Mouse (Mus musculus): ENCODE measurements around the gene Rnase2b. TPM values are rescaled to one million over a fixed set of nuclear protein-coding genes. Genes with fewer than 3 reads are reported as not detected.

Rnase2b gene
- polyA plus RNA-seq, 1 experiment: not detected

GRCm38 (mm10) chr14:51200466-51200865, 38.4 kb downstream of the Rnase2b start:
- no peak for DNase-seq
- 98% methylated on average over 2 of the region's 2 CpGs for WGBS
- TF ChIP-seq POLR2A (IDR thresholded peaks at IDR 0.05; ENCODE audit: low read depth, low read length) (no peak), CTCF (conservative IDR thresholded peaks at IDR 0.05; ENCODE audit: insufficient read depth, insufficient read length, low read depth, low read length) (no peak)

GRCm38 (mm10) chr14:51203115-51203514, 41.1 kb downstream of the Rnase2b start, which contains the start of gene Ear14:
TSS of gene Ear14 (plus strand) at chr14:51203391.
- WGBS: 88% methylated on average over 2 of the region's 2 CpGs
- TF ChIP-seq CTCF (conservative IDR thresholded peaks at IDR 0.05; ENCODE audit: insufficient read depth, insufficient read length, low read depth, low read length) (no peak), POLR2A (IDR thresholded peaks at IDR 0.05; ENCODE audit: low read depth, low read length) (no peak)
- Histone ChIP-seq H3K27ac (ENCODE audit: insufficient read depth, low read depth, low read length) (no peak within 1 kb of the TSS), H3K27me3 (replicated peaks; ENCODE audit: control insufficient read depth, insufficient read depth, low read length) (no peaks in the 10 kb centered on the region), H3K36me3 (ENCODE audit: control insufficient read depth, insufficient read depth, low read length) (no peaks in the 10 kb centered on the region), H3K4me1 (ENCODE audit: control insufficient read depth, insufficient read depth, low read length) (no peaks in the 10 kb centered on the region), H3K4me3 (ENCODE audit: insufficient read depth, low read depth, low read length) (no peak within 1 kb of the TSS)
- DNase-seq: no peak

More at GRCm38 (mm10) chr14:51200466-51200865, 38.4 kb downstream of the Rnase2b start:
- Histone ChIP-seq H3K36me3 (ENCODE audit: control insufficient read depth, insufficient read depth, low read length) (no peaks in the 10 kb centered on the region), H3K27me3 (replicated peaks; ENCODE audit: control insufficient read depth, insufficient read depth, low read length) (no peaks in the 10 kb centered on the region), H3K4me1 (ENCODE audit: control insufficient read depth, insufficient read depth, low read length) (no peaks in the 10 kb centered on the region), H3K27ac (ENCODE audit: insufficient read depth, low read depth, low read length) (no peak overlapping the region), H3K4me3 (ENCODE audit: insufficient read depth, low read depth, low read length) (no peak overlapping the region)

Other genes with a start within 250 kb of the Rnase2b start
- gene Osgep, start 237.4 kb upstream of the Rnase2b start, polyA plus RNA-seq (2012; rRNA removed): 54.6 and 77.8 TPM in 2 replicates
- 24.0 and 31.3 TPM in 2 replicates for gene Apex1, start 237.3 kb upstream of the Rnase2b start, polyA plus RNA-seq (2012; rRNA removed)
- gene Pip4p1, start 231.4 kb upstream of the Rnase2b start, polyA plus RNA-seq (2012; rRNA removed): 68.1 and 79.3 TPM in 2 replicates
- 79.2 and 91.3 TPM in 2 replicates for gene Pnp, start 231.2 kb upstream of the Rnase2b start, polyA plus RNA-seq (2012; rRNA removed)
- gene Gm49342, start 217.7 kb upstream of the Rnase2b start, polyA plus RNA-seq (2012; rRNA removed): 42.3 and 52.8 TPM in 2 replicates
- gene Pnp2, start 206.3 kb upstream of the Rnase2b start, polyA plus RNA-seq (2012; rRNA removed): 0.54 and 0.56 TPM in 2 replicates
- gene Rnase10, start 154.5 kb upstream of the Rnase2b start, polyA plus RNA-seq (2012; rRNA removed): not detected in 2 replicates
- not detected in 2 replicates for gene Rnase9, start 120.4 kb upstream of the Rnase2b start, polyA plus RNA-seq (2012; rRNA removed)
- gene Rnase11, start 112.1 kb upstream of the Rnase2b start, polyA plus RNA-seq (2012; rRNA removed): not detected in 2 replicates
- gene Rnase12, start 104.6 kb upstream of the Rnase2b start, polyA plus RNA-seq (2012; rRNA removed): not detected in 2 replicates
- gene Olfr750, start 87.8 kb upstream of the Rnase2b start, polyA plus RNA-seq (2012; rRNA removed): not detected in 2 replicates
- 35.1 and 41.2 TPM in 2 replicates for gene Rnase4, start 71.2 kb upstream of the Rnase2b start, polyA plus RNA-seq (2012; rRNA removed)
- 4.7 and 5.1 TPM in 2 replicates for gene Ang, start 71.1 kb upstream of the Rnase2b start, polyA plus RNA-seq (2012; rRNA removed)
- gene Eddm3b, start 47.8 kb upstream of the Rnase2b start, polyA plus RNA-seq (2012; rRNA removed): 0.42 and 0.64 TPM in 2 replicates
- gene Rnase6, start 38.4 kb upstream of the Rnase2b start, polyA plus RNA-seq (2012; rRNA removed): 3.4 and 8.5 TPM in 2 replicates
- 0.25 and 0.39 TPM in 2 replicates for gene Rnase1, start 15.5 kb upstream of the Rnase2b start, polyA plus RNA-seq (2012; rRNA removed)
- not detected in 2 replicates for gene Ang2, start 36.9 kb downstream of the Rnase2b start, polyA plus RNA-seq (2012; rRNA removed)
- gene Ear14, start 41.1 kb downstream of the Rnase2b start, polyA plus RNA-seq (2012; rRNA removed): not detected in 2 replicates
- gene Rnase2a, start 93.9 kb downstream of the Rnase2b start, polyA plus RNA-seq (2012; rRNA removed): not detected in 2 replicates
- not detected in 2 replicates for gene Gm7247, start 199.5 kb downstream of the Rnase2b start, polyA plus RNA-seq (2012; rRNA removed)
- not detected in 2 replicates for gene Vmn2r88, start 248.6 kb downstream of the Rnase2b start, polyA plus RNA-seq (2012; rRNA removed)